Mouse (Mus musculus): ENCODE data around the gene Gm21973.

The Gm21973 gene

DNA sequence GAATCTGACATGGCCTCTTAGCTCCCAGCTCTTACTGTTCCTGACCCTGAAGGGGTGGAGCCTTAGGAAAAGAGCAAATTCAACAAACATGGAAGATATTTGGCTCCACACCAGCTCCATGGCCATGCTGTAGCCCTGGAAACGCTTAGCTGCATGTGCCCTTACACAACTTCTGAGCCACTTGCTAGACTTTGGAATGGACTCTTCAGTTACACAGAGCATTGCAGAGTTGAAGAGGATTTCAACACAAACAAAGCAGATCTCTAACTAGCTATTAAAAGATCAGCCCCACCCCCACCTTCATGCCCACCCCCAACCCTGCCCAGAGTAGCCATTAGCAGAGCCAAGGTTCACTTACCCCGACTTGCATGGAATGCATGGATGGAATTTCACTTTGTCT lies 74.6 kb downstream of the Gm21973 start:
- in situ Hi-C loops (cut with MboI, MseI): loop anchor here (10.0 kb wide), 1 partner anchor 265 kb away; no protein-coding TSS in a partner anchor

DNA sequence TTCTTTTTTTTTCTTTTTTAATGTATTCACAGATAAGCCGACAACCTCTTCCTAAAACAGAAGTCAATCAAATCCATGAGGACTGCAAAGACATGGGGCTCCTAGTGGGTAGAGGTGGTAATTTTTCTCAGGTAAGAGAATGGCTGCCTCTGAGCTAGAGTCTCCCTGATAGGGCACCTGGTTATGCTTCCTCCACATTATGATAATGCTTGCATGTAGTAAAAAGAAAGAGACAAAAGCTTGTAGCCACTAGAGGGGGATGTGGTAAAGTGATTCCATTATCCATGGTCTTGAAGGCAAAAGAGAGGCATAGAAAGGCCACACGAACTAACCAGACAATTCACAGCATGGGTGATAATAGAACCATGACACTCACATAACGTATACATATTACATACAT lies 75.2 kb downstream of the Gm21973 start:
- in situ Hi-C loops (cut with MboI, MseI): loop anchor here (10.0 kb wide), 1 partner anchor 264 kb away; no protein-coding TSS in a partner anchor

DNA sequence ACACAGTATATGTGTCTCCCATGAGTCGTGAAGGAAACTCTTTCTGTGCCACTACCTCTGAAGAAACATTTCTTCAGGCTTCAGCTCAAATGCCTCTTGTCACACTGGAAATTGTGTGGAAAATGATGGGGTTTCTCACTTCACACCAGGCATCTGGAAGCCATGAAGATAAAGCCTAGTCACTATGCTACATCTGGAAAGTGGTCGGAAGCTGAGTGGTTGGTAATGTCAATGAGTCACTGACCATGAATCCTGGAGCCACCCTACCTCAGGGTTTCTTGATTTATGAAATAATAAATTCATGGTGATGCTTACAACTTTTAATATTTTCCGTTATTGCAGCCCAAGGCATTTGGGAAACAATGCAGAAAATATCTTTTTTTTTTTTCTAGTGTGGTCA lies 84.7 kb downstream of the Gm21973 start:
- in situ Hi-C loops (cut with MboI, MseI): loop anchor here (10.0 kb wide), 1 partner anchor 255 kb away; no protein-coding TSS in a partner anchor

DNA sequence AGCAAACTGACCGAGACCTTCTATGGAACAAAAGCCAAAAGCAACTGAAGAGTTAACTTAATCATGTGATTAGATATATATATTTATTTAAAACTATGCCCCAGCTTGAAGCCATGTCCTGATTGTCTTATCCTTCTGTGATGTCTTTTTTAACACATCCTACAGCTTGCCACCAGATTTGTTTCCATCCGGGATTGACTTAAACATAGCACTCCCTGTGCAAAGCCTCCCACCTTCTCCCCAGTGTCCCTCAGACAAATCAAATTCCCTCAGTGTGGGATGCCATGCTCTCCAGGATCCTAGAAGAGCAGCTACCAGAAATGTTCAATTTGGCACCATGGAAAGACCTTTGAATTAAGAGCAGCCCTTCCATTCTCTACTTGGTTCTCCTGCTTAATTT lies 85.7 kb downstream of the Gm21973 start:
- in situ Hi-C loops (cut with MboI, MseI): no loop called here

DNA sequence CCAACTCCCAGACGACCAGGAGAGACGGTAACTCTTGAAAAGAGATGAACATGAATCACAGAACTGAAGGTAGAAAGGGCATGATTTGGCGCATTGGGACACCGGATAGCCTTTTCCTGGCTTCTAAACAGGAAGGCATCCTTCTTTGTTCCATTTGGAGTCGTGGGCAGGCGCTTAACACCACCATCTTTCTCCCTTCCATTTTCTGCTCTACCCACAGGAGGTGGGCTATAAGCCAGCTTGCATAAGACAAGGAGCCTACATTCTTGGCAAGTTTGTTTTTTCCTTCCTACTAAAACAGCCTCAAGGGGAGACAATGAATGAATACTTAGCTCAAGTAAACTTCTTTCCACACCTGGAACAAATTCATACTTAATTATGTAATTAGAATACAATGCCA lies 88.5 kb downstream of the Gm21973 start:
- in situ Hi-C loops (cut with MboI, MseI): no loop called here

DNA sequence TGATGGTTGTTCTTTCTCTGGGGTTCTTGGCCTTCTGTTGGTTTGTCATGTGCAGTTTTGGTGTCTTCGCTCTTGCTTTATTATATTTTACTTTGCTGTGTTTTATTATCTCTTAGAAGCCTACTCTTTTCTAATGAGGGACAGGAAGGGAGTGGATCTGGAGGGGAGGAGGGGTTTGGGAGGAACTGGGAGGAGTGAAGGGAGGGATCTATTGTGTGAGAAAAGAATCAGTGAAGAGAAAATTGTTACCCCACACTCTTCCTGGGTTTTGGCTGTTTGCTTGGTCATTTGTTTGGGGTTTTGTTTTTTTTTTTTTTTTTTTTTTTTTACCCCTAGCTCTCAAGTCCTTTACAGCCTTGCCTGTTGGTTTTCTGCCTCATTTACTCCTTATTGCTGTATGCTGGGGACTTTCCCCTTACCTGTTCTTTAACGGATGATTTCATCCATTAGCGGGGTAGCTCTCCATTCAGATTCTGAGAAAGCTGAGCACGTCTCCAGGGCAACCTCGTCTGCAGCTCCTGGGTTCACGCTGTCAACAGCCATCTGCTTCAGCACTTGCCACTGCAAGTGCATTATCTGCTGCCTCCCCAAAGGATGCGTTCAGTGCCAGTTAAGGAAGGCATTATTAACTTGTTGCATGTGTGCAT lies 96.1 kb downstream of the Gm21973 start:
- in situ Hi-C loops (cut with MboI, MseI): loop anchor here (10.0 kb wide), 1 partner anchor 1766 kb away; no protein-coding TSS in a partner anchor

DNA sequence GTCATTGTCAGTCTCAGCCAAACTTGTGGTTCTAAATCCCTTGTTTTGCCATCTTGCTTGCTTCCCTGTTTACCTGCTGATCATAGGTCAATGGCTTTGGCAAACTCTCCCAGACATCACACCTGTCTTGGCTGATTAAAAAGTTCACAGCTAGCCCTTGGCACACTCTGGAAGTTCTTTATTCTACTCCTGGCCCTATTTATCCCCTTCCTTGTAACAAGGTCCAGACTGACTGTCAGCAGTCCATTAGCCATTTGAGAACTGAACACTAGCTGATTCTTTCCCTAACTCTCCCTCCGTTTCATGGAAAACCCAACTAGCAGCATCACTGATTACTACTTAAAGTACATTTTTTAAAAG lies 96.6 kb downstream of the Gm21973 start:
- in situ Hi-C loops (cut with MboI, MseI): loop anchor here (10.0 kb wide), 1 partner anchor 1767 kb away; no protein-coding TSS in a partner anchor
